Mouse (Mus musculus) liver, postnatal 0 days (tissue): ENCODE measurements around the gene Golga3.

Experiments used
- CTCF ChIP-seq: sonication (generic); IDR thresholded peaks from 2 replicates; pipeline ENCODE4 v1.5.1; 2016; ENCODE audit warnings: antibody characterized with exemption, low read depth
- EP300 ChIP-seq: IDR thresholded peaks from 2 replicates; pipeline ENCODE4 v1.6.1; 2016; ENCODE audit warnings: antibody characterized with exemption, low read depth, mild to moderate bottlenecking

- TF ChIP-seq CTCF, result no peak
- no peak for TF ChIP-seq EP300
Measured at GRCm38 (mm10) chr5:110142309-110142708, 34.2 kb upstream of the Golga3 start.
